Mouse (Mus musculus) heart, postnatal 25 days (tissue): ENCODE measurements around the gene Kpnb1. TPM values are rescaled to one million over a fixed set of nuclear protein-coding genes. Genes with fewer than 3 reads are reported as not detected.

Source experiments
- DNase-seq: peaks from one replicate; pipeline ENCODE4 v3.0.0; 2022; ENCODE audit warnings: low spot score
- intact Hi-C: fragments of 180-260 bp; cut with DNase I; formaldehyde crosslinking; loops from one replicate; pipeline ENCODE4 v1.15.1; 2025
- microRNA-seq: library from miRNA; unstranded; fragments of <30 nt; microRNA quantifications from one replicate; pipeline ENCODE4 v1.2.0, GENCODE M21; 2022
- total RNA-seq, 2 experiments: library from RNA; stranded (reverse); gene quantifications; 2 replicates each; pipeline ENCODE4 v1.2.3; 2021

Kpnb1 gene
- total RNA-seq, 2 experiments from 2014 or later: 80.0 to 81.2 TPM

DNA sequence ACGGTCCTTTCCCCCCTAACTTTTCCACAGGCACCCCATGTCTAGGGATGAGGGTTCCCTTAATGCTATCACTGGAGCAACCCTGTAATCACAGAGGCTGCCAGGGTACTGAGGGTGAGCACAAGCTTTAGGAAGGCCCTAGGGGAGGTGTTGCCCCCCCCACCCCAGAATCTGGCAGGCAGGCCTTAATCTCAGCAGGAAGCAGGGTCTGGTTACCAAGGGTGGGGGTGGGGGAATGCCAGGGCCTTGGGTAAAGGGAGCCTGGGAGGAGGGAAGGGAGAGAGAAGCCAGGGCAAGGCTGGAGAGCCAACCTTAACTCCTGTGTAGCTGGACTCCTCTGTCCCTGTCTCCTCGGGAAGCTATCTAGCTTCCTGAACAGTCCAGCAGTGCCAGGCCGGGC, 67.0 kb downstream of the Kpnb1 start:
- intact Hi-C loops: no loop called here
- DNase-seq: no peak

DNA sequence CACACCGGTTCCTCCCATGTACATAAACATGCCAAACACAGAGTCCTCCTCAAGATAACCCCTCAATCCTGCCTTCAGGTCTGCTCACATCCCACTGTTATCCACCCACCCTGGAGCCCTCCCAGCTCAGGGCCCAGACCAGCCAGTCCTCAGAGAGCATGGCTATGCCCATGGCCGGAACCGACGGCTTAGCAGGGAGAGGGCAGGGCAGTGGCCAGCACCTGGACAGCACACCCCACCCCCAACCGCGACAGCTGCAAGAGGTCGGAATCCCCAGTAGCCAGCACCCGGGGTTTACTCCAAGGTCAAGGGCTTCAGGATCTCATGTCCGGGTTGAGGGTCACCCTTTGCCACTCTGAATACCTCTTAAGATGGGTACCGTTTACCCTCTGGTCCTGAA, 67.5 kb downstream of the Kpnb1 start:
- no peak for DNase-seq
- intact Hi-C loops: no loop called here

GRCm38 (mm10) chr11:97115797-97116196, 71.9 kb downstream of the Kpnb1 start:
- DNase-seq: no peak
- intact Hi-C loops: no loop called here

DNA sequence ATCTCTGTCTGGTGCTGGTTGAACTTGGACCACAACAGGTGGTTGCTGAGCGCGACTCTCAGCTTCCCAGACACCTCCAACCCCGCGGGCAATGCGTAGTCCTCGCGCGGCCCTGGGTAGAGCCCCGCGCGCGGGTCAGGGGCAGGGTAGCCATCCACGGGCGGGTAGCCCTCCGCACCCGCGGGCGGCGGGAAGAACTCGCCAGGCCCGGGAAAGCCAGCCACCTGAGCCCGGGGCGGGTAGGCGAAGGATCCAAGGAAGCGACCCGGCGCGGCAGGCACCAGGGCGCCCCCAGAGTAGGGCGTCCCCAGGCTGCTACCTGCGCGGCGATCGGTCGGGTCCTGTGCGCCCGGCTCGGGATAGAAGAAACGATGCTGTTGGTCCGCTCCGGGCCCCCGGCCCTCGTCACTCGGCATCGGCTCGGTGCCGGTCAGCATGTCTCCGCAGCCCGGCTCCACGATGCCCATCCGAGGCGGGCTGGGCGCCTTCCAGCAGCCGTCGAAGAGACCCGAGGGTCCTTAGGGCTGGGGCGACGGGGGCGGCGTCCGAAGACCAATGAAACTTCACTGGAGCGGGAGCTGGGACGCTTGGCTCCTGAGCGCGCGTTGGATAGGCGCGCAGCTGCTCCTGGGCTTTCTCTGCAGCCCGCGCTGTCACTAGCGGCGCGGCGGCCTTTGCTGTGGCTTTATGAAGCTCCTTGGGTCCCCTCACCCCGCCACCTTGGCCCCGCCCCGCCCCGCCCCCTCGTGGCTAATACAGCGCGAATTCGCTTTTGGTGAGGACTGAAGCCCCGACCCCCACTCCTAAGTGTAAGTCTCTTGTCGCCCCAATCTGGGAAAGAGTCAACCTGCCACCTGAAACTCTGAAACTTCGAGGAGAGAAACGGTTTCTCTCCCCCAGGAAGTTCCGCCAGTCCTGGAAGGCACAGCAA, 72.7 kb downstream of the Kpnb1 start, which contains the start of gene Tbx21:
Gene Tbx21 (minus strand): TSS at position 661 of the 931 bp plus-strand sequence.
- DNase-seq: no peak

DNA sequence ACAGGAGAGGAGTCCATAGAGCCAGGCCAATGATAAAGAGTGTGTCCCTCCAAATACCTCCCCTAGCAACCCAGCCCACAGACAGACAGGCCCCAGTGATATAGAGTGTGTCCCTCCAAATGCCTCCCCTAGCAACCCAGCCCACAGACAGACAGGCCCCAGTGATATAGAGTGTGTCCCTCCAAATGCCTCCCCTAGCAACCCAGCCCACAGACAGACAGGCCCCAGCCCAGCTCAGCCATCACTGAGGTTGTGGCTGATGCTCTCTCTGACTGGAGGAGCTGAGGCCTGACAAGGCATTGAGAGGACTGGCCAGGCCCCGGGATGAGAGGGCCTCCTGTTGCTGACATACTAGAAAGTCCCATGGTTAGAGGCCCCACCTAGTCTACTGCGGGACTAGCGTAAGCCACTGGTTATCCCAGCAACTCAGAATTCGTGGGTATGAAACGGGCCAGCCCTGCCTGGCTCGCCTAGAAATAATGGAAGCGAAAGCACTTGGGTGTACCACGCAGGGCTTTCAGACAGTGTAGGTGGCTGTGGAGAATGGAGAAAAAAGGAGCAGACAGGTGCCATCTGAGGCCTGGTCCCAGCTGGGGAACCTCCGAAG, 75.1 kb downstream of the Kpnb1 start:
- no peak for DNase-seq
- intact Hi-C loops: no loop called here

More for the DNA sequence above, 72.7 kb downstream of the Kpnb1 start, which contains the start of gene Tbx21:
- intact Hi-C loops: no loop called here

Small RNAs within 50 kb of the gene (microRNA-seq; reads per million reads assigned to microRNA genes)
- 0.83 reads per million for gene Mir7235

Other genes starting within 250 kb of the Kpnb1 start
- gene Pnpo, start 243.9 kb downstream of the Kpnb1 start, total RNA-seq: 10 to 100 TPM; 11.3 to 12.9 TPM
- 10 to 100 TPM in 1 of 2 experiments, 1 to 10 TPM in 1; 9.8 to 11.6 TPM for gene Sp2, start 204.9 kb downstream of the Kpnb1 start, total RNA-seq
- under 1 TPM; 0.11 to 0.29 TPM for gene Sp6, start 174.5 kb downstream of the Kpnb1 start, total RNA-seq
- 10 to 100 TPM; 11.9 to 13.2 TPM for gene Scrn2, start 157.9 kb downstream of the Kpnb1 start, total RNA-seq
- under 1 TPM in 1 of 2 experiments, not detected in 1; 0.50 TPM for gene Lrrc46, start 146.5 kb downstream of the Kpnb1 start, total RNA-seq
- gene Mrpl10, start 146.3 kb downstream of the Kpnb1 start, total RNA-seq: 10 to 100 TPM; 81.0 to 85.2 TPM
- gene Osbpl7, start 137.3 kb downstream of the Kpnb1 start, total RNA-seq: 1 to 10 TPM; 5.1 to 5.5 TPM
- not detected for gene Tbx21, start 72.5 kb downstream of the Kpnb1 start, total RNA-seq
- gene Tbkbp1, start 36.4 kb downstream of the Kpnb1 start, total RNA-seq: 10 to 100 TPM; 13.3 to 16.7 TPM
- gene Npepps, start 92.8 kb upstream of the Kpnb1 start, total RNA-seq: 10 to 100 TPM; 75.6 to 79.8 TPM
- gene Mrpl45, start 127.8 kb upstream of the Kpnb1 start, total RNA-seq: 10 to 100 TPM; 57.8 to 60.6 TPM
- under 1 TPM; 0.05 to 0.06 TPM for gene Gpr179, start 164.2 kb upstream of the Kpnb1 start, total RNA-seq
- 10 to 100 TPM; 17.9 to 19.9 TPM for gene Socs7, start 174.7 kb upstream of the Kpnb1 start, total RNA-seq
- gene Arhgap23, start 227.7 kb upstream of the Kpnb1 start, total RNA-seq: 10 to 100 TPM; 14.8 to 19.4 TPM